Mouse (Mus musculus) midbrain, postnatal 0 days (tissue): ENCODE results near the gene Krt39. TPM values are rescaled to one million over a fixed set of nuclear protein-coding genes. Genes with fewer than 3 reads are reported as not detected.

Source experiments
- ATAC-seq: fragments of 200-750 bp; cut with Nextera tagmentation; 2 replicates; pipeline ENCODE4 v1.8.0; 2017; ENCODE audit warnings: moderate number of reproducible peaks, mild to moderate bottlenecking, moderate TSS enrichment, moderate library complexity; ENCODE audit not compliant: low FRiP score
- DNase-seq: peaks from one replicate; pipeline ENCODE4 v3.0.0-alpha.2; 2015; ENCODE audit warnings: low spot score
- H3K27ac ChIP-seq: fragments of 300-500 bp; sonication (generic); 2 replicates; pipeline ENCODE4 v1.5.1; 2014; ENCODE audit warnings: low read depth, mild to moderate bottlenecking, low read length, mixed read lengths
- H3K27me3 ChIP-seq: fragments of 300-500 bp; sonication (generic); 2 replicates; pipeline ENCODE4 v1.6.1; 2014; ENCODE audit warnings: low read length, control low read depth, mixed read lengths; ENCODE audit not compliant: insufficient read depth
- H3K36me3 ChIP-seq: fragments of 300-500 bp; sonication (generic); 2 replicates; pipeline ENCODE4 v1.6.1; 2014; ENCODE audit warnings: low read length, control low read depth, mixed read lengths; ENCODE audit not compliant: insufficient read depth
- H3K4me1 ChIP-seq: fragments of 300-500 bp; sonication (generic); 2 replicates; pipeline ENCODE4 v1.6.1; 2014; ENCODE audit warnings: mild to moderate bottlenecking, control low read depth, antibody characterized with exemption, low read length, mixed read lengths; ENCODE audit not compliant: insufficient read depth
- H3K4me2 ChIP-seq: fragments of 300-500 bp; sonication (generic); 2 replicates; pipeline ENCODE4 v1.6.1; 2014; ENCODE audit warnings: low read depth, mild to moderate bottlenecking, low read length, mixed read lengths; ENCODE audit not compliant: poor library complexity, severe bottlenecking
- H3K4me3 ChIP-seq: fragments of 300-500 bp; sonication (generic); 2 replicates; pipeline ENCODE4 v1.5.1; 2014; ENCODE audit warnings: low read depth, mild to moderate bottlenecking, low read length, moderate library complexity
- H3K9ac ChIP-seq: fragments of 300-500 bp; sonication (generic); replicated peaks from 2 replicates; pipeline ENCODE4 v1.6.1; 2014; ENCODE audit warnings: mild to moderate bottlenecking, low read length, moderate library complexity, mixed read lengths; ENCODE audit not compliant: poor library complexity, severe bottlenecking
- H3K9me3 ChIP-seq: fragments of 300-500 bp; sonication (generic); 2 replicates; pipeline ENCODE4 v1.6.1; 2016; ENCODE audit warnings: low read length, control low read depth
- CTCF ChIP-seq: IDR thresholded peaks from 2 replicates; pipeline ENCODE4 v1.5.1; 2016; ENCODE audit warnings: antibody characterized with exemption, mild to moderate bottlenecking
- whole genome bisulfite sequencing: fragments of 180-500 bp; shearing (Covaris S2); extraction: QIAGEN DNeasy Blood & Tissue Kit; methylation state at CpG from one replicate; pipeline ENCODE4 v1.1.7; 2014; 5-methylcytosine and 5-hydroxymethylcytosine counted together
- polyA plus RNA-seq: library from polyadenylated mRNA; unstranded; fragments of >200 nt; fragmentation: Nextera tagmentation; extraction: Ambion mirVana; gene quantifications from 2 replicates; pipeline ENCODE4 v1.2.1, GENCODE M21; 2015
- total RNA-seq: library from RNA; depleted of rRNA; stranded (reverse); fragments of >200 nt; gene quantifications from 2 replicates; pipeline ENCODE4 v1.2.3, GENCODE M21; 2014

Krt39 gene
- total and polyA plus RNA-seq, 2 experiments from 2014 or later = not detected

DNA sequence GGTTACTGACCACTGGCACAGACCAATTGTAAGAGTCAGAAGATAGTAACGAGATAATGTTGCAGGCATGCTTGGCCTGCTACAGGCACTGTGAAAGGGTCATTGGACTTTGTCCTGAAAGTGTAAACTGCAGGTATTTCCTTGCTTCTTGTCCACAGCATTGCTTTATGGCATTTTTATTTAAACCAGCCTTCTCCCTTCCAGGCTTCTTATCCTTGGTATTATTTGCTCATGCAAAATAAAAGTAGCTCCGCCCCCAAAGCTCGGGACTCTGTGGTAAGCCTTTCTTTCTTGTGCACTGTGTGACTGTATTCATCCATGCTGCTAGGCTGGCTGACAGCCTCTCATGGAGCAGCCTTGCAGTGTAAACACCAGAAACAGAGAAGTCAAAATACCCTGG is 31.9 kb downstream of the Krt39 start:
- H3K27ac ChIP-seq = no peak overlapping the region
- H3K9ac ChIP-seq = no peak overlapping the region
- no peaks in the 10 kb centered on the region for H3K27me3 ChIP-seq
- DNase-seq (no peak), ATAC-seq (no peak)
- 48% methylated on average over 3 of the region's 3 CpGs for WGBS
- H3K4me2 ChIP-seq = no peak overlapping the region
- H3K36me3 ChIP-seq = no peaks in the 10 kb centered on the region
- no peaks in the 10 kb centered on the region for H3K9me3 ChIP-seq
- no peak for TF ChIP-seq CTCF
- H3K4me3 ChIP-seq = no peak overlapping the region
- no peaks in the 10 kb centered on the region for H3K4me1 ChIP-seq

DNA sequence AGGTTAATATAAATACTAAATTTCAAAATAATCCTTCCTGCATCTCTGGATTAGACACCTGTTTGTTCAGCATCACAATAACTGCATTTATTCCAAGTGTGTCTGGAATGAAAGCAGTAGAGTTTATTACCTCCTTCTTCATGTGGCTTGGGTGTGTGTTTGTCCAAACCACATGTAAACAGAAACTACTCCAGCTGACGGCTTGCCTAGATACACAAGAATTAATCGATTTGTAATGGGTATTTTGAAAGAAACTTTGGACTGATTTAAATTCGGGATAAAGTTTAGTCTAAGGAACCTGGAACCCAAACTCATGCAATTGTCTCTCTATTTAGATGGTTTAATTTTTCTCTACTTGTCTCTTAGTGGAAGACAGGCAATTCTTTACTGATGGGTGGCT is 46.2 kb downstream of the Krt39 start:
- H3K4me1 ChIP-seq = no peaks in the 10 kb centered on the region
- H3K9ac ChIP-seq = no peak overlapping the region
- no peaks in the 10 kb centered on the region for H3K9me3 ChIP-seq
- no peak overlapping the region for H3K4me3 ChIP-seq
- TF ChIP-seq CTCF = no peak
- DNase-seq (no peak), ATAC-seq (no peak)
- H3K27me3 ChIP-seq = no peaks in the 10 kb centered on the region
- no peak overlapping the region for H3K27ac ChIP-seq
- no peak overlapping the region for H3K4me2 ChIP-seq
- H3K36me3 ChIP-seq = no peaks in the 10 kb centered on the region
- WGBS = 79% methylated on average over 3 of the region's 3 CpGs

DNA sequence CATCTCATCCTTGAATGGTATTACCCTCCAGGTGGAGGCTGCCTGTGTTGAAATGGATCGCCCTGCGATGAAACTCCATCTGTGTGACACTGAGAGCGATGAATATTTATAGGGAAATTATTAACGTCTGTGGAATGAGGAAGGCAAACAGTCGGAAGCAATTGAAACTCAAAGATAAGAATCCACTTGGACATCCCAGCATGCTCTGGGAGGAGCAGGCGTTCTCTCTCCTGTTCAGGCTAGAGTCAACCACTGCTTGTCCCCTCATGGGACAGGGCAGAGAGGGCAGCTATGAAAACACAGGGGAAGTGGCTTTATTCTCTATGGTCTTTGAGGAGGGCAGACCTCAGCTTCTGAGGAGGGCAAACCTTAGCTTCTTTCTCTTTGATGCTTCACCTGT is 47.7 kb downstream of the Krt39 start:
- no peak overlapping the region for H3K4me2 ChIP-seq
- 63% methylated on average over 6 of the region's 6 CpGs for WGBS
- DNase-seq (no peak), ATAC-seq (no peak)
- H3K4me3 ChIP-seq = no peak overlapping the region
- no peak overlapping the region for H3K9ac ChIP-seq
- H3K4me1 ChIP-seq = no peaks in the 10 kb centered on the region
- no peak for TF ChIP-seq CTCF
- H3K9me3 ChIP-seq = no peaks in the 10 kb centered on the region
- no peaks in the 10 kb centered on the region for H3K27me3 ChIP-seq
- no peaks in the 10 kb centered on the region for H3K36me3 ChIP-seq
- H3K27ac ChIP-seq = no peak overlapping the region

DNA sequence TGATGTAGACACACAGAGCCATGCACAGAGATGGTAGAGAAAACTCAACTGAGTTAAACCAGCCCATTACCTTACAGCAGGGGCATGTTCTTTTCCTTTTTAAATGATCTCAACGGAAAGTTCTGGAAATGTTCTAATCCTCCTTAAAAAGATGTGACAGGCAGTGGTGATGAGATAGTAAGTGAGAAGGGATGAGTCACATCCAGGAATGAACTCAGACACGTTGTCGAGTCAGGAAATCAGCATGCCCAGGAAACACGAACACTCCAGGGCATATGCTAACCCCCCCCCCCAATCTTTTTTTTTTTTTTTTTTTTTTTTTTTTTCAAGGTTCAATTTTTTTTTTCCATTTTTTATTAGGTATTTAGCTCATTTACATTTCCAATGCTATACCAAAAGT is 48.7 kb downstream of the Krt39 start:
- TF ChIP-seq CTCF = no peak
- ATAC-seq (no peak), DNase-seq (no peak)
- no peaks in the 10 kb centered on the region for H3K9me3 ChIP-seq
- H3K9ac ChIP-seq = no peak overlapping the region
- H3K27ac ChIP-seq = no peak overlapping the region
- H3K36me3 ChIP-seq = no peaks in the 10 kb centered on the region
- H3K4me3 ChIP-seq = no peak overlapping the region
- H3K27me3 ChIP-seq = no peaks in the 10 kb centered on the region
- no peak overlapping the region for H3K4me2 ChIP-seq
- 74% methylated on average over 4 of the region's 4 CpGs for WGBS
- H3K4me1 ChIP-seq = no peaks in the 10 kb centered on the region

DNA sequence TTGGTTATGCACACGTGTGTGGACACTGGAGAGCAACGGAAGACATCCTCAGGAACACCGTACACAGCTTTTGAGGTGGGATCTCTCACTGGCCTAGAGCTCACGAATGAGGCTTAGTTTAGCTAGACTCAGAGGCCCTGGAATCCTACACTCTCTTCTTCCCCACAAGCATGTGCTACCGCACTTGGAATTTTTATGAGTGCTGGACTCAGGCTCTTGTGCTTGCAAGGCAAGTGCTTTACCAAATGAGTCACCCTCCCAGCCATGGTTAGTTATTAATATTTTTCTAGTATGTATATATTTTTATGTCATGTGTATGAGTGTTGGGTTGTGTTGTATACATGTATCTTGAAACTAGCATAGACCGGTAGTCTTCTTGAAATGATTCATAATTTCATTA is 49.2 kb downstream of the Krt39 start:
- Histone ChIP-seq H3K9ac (no peak overlapping the region), H3K36me3 (no peaks in the 10 kb centered on the region), H3K4me1 (no peaks in the 10 kb centered on the region), H3K9me3 (no peaks in the 10 kb centered on the region), H3K4me2 (no peak overlapping the region), H3K4me3 (no peak overlapping the region), H3K27ac (no peak overlapping the region), H3K27me3 (no peaks in the 10 kb centered on the region)
- WGBS = 93% methylated on average over 6 of the region's 6 CpGs
- ATAC-seq (no peak), DNase-seq (no peak)
- TF ChIP-seq CTCF = no peak

DNA sequence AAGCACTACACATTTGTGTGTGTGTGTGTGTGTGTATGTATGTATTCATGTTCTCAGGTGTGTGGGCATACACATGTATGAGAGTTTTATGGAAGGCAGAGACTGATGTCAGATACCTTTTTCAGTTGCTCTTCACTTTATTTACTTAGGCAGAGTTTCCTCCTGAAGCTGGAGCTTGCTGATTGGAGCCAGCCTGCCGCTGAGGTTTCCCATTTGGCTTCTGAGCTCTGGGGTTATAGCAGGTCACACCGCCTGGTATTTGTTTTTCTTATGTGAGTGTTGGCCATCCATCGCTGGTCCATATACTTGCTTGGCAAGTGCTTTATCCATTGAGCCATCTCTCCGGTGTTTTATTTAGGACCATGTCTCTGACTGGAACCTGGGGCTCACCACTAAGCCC is 51.9 kb downstream of the Krt39 start:
- no peaks in the 10 kb centered on the region for H3K36me3 ChIP-seq
- H3K9ac ChIP-seq = no peak overlapping the region
- H3K4me2 ChIP-seq = no peak overlapping the region
- no peak overlapping the region for H3K4me3 ChIP-seq
- DNase-seq = no peak
- no peak for ATAC-seq
- TF ChIP-seq CTCF = no peak
- no peaks in the 10 kb centered on the region for H3K9me3 ChIP-seq
- H3K27me3 ChIP-seq = no peaks in the 10 kb centered on the region
- no peak overlapping the region for H3K27ac ChIP-seq
- 96% methylated on average over 4 of the region's 4 CpGs for WGBS
- H3K4me1 ChIP-seq = no peaks in the 10 kb centered on the region; the same call in 1 of the 2 replicates
